Mouse (Mus musculus): ENCODE measurements around the gene Gal3st2.
"Not testable (repeated sequence)": the region's sequence is repeated elsewhere in the genome, so short reads cannot be mapped to it uniquely, and the experiment has no call there.

GRCm38 (mm10) chr1:93923098-93923497 lies 62.0 kb downstream of the Gal3st2 start:
- not testable (repeated sequence) for TF ChIP-seq CTCF (IDR thresholded peaks at IDR 0.05; ENCODE audit: borderline replicate concordance, insufficient read depth, low read length); POLR2A (IDR thresholded peaks at IDR 0.05; ENCODE audit: low read depth, low read length)

All from embryonic fibroblast, embryonic 13.5 days (primary cell).